Mouse (Mus musculus) T-helper 2 cell (primary cell): ENCODE measurements around the gene Prm1.
"Not testable (repeated sequence)": the region's sequence is repeated elsewhere in the genome, so short reads cannot be mapped to it uniquely, and the experiment has no call there.

Experiments used
- in situ Hi-C: fragments of 300-600 bp; cut with MboI, MseI; formaldehyde crosslinking; loops from one replicate; pipeline ENCODE4 v1.15.1; 2025; ENCODE audit warnings: high pct_unique_total_duplicates

Gene Prm1

DNA sequence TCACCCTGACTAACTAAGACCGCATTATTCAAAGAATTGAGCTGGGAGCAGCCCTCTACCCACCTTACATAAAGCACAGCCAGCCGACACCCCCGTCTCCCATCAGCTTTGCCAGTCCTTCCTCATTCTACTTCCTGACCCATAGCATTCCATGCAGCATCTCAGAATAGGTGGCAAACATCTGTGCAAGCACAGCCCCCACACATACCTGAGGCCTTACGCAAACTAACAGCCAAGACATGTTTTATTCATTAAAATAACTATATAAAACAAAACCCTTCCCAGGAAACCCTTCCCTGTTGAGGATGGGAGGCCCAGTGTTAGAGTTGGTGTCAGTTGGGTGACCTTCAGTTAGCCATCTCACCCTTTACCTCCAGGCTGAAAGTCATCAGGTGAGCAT is 20.2 kb upstream of the Prm1 start:
- in situ Hi-C loops, result no loop called here

DNA sequence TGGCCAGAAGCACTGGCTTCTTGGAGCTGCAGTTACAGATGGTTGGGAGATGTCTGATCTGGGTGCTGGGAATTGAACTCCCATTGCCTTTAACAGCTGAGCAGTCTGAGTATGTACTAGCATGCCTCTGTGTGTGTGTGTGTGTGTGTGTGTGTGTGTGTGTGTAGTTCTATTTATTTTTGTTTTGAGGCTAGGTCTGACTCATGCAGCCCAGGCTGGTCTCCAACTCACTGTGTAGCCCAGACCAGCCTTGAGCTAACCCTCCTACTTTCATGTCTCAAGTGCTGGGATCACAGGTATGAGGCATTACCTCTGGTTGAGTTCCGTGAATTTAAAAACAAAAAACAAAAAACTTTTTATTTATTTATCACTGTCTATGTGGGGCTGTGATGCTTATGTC is 18.9 kb upstream of the Prm1 start:
- in situ Hi-C loops, result no loop called here

GRCm38 (mm10) chr16:10821387-10821786 is 15.7 kb upstream of the Prm1 start:
- in situ Hi-C loops, result no loop called here

GRCm38 (mm10) chr16:10819966-10820365 is 14.3 kb upstream of the Prm1 start:
- in situ Hi-C loops, result loop anchor here (5.0 kb wide), 1 partner anchor 32 kb away; no protein-coding TSS in a partner anchor

GRCm38 (mm10) chr16:10818579-10819135 is 13.0 kb upstream of the Prm1 start:
- in situ Hi-C loops, result loop anchor here (5.0 kb wide), 1 partner anchor 34 kb away; no protein-coding TSS in a partner anchor

GRCm38 (mm10) chr16:10814864-10815263 is 9.2 kb upstream of the Prm1 start:
- in situ Hi-C loops, result loop anchor here (5.0 kb wide), 1 partner anchor 37 kb away; no protein-coding TSS in a partner anchor

DNA sequence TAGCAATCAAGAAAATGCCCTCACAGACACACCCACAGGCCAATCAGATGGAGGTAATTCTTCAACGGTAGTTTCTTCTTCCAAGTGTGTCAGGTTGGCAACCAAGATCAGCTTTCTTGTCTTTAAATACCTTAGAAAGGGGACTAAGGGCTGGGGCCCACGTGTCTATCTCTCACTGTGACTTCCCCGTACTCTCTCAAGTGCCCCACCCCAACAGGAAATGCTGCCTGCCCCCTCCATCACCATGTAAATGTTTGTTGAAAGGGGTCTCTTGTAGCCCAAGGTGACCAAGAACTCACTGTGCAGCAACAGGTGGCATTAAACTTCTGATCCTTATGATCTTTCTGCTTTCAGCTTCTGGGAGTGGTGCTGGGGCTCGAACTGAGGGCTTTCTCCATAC is 8.1 kb upstream of the Prm1 start:
- in situ Hi-C loops, result no loop called here

GRCm38 (mm10) chr16:10812865-10813371 is 7.3 kb upstream of the Prm1 start, which contains the start of gene Gm11172:
Gene Gm11172, plus strand, starts transcription at chr16:10812915.
- in situ Hi-C loops, result no loop called here

DNA sequence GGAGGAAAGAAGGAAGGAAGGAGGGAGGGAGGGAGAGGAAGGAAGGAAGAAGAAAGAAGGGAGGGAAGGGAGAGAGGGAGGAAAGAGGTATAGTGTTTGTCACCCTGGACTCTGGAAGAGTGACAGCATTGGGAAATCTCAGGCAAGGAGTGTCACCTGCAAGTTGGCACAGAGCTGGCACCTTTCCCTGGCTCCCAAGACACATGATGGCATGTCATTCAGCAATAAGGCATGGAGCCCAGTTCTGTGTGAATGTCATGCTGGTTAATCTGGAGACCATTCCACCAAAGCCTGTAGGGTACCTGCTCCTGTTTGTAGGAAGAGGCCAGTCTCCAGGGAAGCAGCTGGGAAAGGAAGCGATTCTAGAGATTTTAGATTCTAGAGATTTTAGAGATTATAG is 4.7 kb upstream of the Prm1 start:
- in situ Hi-C loops, result no loop called here

DNA sequence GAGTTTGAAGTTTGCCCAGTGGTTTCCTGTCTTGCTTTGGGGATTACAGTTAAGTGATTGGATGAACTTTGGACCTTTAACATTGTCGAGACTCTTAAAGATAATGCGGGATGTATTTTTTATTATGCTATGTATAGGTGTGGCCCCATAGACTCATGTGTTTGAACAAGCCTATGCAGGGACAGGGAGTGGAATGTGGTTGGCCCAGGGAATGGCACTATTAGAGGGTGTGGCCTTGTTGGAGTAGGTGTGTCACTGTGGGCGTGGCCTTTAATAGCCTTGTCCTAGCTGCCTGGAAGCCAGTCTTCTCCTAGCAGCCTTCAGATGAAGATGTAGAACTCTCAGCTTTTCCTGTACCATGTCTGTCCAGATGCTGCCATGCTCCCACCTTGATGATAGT is 3.2 kb downstream of the Prm1 start:
- in situ Hi-C loops, result not testable (repeated sequence)

- in situ Hi-C loops, result no loop called here
These were observed 9.6 kb downstream of the Prm1 start, which contains the start of gene Prm2 for GRCm38 (mm10) chr16:10796034-10796433. Gene Prm2, minus strand, starts transcription at chr16:10796134.

DNA sequence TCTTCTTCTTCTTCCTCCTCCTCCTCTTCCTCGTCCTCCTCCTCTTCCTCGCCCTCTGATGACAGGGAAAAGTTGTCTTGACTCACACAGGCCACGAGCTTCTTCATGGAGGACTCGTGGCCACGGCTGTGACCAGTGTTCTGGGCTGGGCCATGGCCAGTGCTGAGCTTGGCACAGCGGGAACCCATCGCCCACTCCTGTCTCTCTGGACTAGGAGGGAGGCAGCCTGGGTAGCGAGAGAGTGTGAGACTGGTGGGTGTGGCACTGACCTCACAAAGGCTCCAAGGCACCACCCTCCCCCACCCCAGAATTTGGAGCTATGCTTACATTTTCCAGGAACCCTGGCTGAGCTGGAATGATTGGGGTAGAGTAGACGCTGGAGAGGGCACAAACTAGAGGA is 14.9 kb downstream of the Prm1 start, which contains the start of gene Prm3:
Gene Prm3, minus strand, starts transcription at position 213 of the 400 bp plus-strand sequence.
- in situ Hi-C loops, result loop anchor here (5.0 kb wide), 2 partner anchors 52 to 167 kb away; no protein-coding TSS in a partner anchor

DNA sequence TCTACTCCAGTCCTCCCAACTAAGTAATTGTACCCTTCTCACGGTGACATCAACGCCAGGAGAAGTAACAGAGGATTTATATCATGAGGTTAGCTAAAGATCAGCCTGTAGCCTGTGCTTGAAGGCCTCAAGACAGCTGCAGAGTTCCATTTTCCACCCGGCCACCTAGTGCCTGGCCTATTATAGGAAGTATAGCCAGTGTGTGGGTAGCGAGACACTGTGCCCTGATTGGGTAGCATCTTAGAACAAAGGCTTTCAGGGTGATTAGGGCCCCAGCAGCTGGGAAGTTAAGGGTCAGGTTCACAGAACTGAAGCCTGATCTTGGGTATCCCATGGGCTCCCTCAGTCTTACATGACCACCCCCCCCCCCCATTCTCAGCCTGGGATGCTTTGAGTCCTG is 16.8 kb downstream of the Prm1 start:
- in situ Hi-C loops, result loop anchor here (10.0 kb wide), 1 partner anchor 374 kb away; the partner anchor contains the start of gene Nubp1

DNA sequence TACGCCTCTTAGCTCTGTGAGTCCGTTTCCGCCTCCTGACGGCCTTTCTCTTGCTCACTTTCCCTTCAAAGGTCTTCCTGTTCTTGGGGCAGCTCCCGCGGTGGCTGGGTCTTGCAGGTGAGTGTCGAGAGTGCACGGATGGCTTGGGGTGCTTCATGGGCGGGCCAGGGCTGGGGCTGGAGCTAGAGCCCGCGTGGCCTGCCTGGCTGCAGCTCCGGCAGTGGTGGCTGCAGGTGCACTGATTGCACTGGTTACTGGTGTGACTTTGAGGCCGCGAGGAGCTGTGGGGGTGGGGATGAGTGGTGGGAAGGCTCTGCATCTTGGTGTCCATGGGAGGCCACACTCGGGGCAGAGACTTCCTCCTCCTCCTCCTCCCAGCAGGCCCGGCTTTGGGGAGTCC is 17.4 kb downstream of the Prm1 start, which contains the start of gene Tnp2:
Gene Tnp2, minus strand, starts transcription at position 390 of the 400 bp plus-strand sequence.
- in situ Hi-C loops, result loop anchor here (10.0 kb wide), 1 partner anchor 373 kb away; the partner anchor contains the start of gene Nubp1

- in situ Hi-C loops, result loop anchor here (10.0 kb wide), 1 partner anchor 373 kb away; the partner anchor contains the start of gene Nubp1
These were observed 18.0 kb downstream of the Prm1 start for GRCm38 (mm10) chr16:10787548-10788058.

GRCm38 (mm10) chr16:10786782-10787547 is 18.7 kb downstream of the Prm1 start:
- in situ Hi-C loops, result loop anchor here (10.0 kb wide), 1 partner anchor 372 kb away; the partner anchor contains the start of gene Nubp1

GRCm38 (mm10) chr16:10786288-10786687 is 19.4 kb downstream of the Prm1 start:
- in situ Hi-C loops, result loop anchor here (10.0 kb wide), 1 partner anchor 371 kb away; the partner anchor contains the start of gene Nubp1

DNA sequence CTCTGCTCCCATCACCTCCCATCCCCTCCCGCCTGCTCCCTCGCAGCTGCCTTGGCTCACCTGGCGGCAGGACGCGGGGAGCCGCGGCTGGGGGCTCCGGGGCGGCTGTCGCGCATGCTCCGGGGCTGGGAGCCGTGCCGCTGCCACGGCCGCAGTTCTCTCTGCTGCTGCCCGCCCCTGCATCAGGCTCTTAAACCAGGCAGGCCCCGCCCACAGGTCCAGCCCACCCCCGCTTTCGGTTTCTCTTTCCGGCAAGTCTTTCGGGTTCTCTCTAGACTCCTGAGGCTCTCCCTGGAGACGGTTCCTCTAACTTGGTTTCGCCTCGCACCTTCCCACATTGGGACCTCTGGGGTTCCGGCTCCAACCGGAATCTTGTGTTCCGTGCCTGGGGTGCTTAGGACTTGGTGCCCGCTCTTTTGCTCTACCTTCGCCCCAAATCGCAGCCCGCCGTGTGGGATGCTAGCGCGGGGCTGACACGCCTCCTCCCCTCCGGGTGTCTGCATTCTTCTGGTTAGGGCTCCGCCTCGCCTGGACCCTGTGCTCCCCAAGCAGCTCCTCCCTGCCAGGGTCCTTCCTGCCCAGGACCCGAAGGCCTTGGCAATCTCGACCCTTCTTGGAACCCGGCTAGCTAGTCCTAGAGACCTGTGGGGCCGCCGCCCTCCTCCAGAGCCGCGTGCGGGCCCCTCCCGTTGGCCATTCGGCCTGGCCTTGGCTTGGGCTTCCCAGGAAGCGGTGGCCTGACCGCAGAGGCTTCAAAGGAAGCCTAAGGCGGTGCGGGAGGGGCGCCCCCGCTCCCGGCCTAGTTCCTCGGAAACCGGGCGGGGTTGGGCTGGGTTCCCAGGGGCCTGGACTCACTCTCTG is 20.0 kb downstream of the Prm1 start, which contains the start of gene Socs1:
Gene Socs1, minus strand, starts transcription at position 166 of the 861 bp plus-strand sequence.
- in situ Hi-C loops, result loop anchor here (10.0 kb wide), 1 partner anchor 371 kb away; the partner anchor contains the start of gene Nubp1

- in situ Hi-C loops, result loop anchor here (5.0 to 10.0 kb wide), 2 partner anchors 43 to 370 kb away; partner anchors contain the start of gene Nubp1
These were observed 20.8 kb downstream of the Prm1 start for GRCm38 (mm10) chr16:10784793-10785370.
